Mouse (Mus musculus) hindbrain, embryonic 10.5 days (tissue): ENCODE results near the gene Lgalsl. TPM values are rescaled to one million over a fixed set of nuclear protein-coding genes. Genes with fewer than 3 reads are reported as not detected.

Experiments used
- polyA plus RNA-seq: library from polyadenylated mRNA; unstranded; fragments of >200 nt; fragmentation: Nextera tagmentation; extraction: Ambion mirVana; gene quantifications from 2 replicates; pipeline ENCODE4 v1.2.1, GENCODE M21; 2016

The Lgalsl gene
- polyA plus RNA-seq, 1 experiment from 2014 or later = 23.6 TPM

Other genes starting within 250 kb of the Lgalsl start
- gene Aftph, start 89.5 kb downstream of the Lgalsl start, polyA plus RNA-seq = 21.5 and 26.1 TPM in 2 replicates